Mouse (Mus musculus): ENCODE results near the gene Sh2d2a. TPM values are rescaled to one million over a fixed set of nuclear protein-coding genes. Genes with fewer than 3 reads are reported as not detected.

Gene Sh2d2a
- 0.41 TPM for polyA plus RNA-seq (2014; fragmentation: Illumina TruSeq; extraction: RNeasy Lipid Tissue Mini Kit (QIAGEN cat#74804); ENCODE audit: low replicate concordance)

GRCm38 (mm10) chr3:87846650-87847110 is at the start of gene Sh2d2a:
Gene Sh2d2a, plus strand, starts transcription at chr3:87846755.

DNA sequence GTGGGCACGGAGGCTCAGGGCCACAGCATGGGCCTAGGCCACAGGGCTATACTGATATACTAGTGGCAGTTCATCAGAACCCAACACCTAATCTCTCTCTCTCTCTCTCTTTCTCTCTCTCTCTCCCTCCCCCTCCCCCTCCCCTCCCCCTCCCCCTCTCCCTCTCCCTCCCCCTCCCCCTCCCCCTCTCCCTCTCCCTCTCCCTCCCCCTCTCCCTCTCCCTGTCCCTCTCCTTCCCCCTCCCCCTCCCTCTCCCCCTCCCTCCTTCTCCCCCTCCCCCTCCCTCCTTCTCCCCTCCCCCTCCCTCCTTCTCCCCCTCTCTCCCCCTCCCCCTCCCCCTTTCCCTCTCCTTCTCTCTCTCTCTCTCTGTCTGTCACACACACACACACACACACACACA is 22.3 kb upstream of the Sh2d2a start, which contains the start of gene Pear1:
Pear1 (minus strand) TSS at position 101 of the 400 bp plus-strand sequence.

DNA sequence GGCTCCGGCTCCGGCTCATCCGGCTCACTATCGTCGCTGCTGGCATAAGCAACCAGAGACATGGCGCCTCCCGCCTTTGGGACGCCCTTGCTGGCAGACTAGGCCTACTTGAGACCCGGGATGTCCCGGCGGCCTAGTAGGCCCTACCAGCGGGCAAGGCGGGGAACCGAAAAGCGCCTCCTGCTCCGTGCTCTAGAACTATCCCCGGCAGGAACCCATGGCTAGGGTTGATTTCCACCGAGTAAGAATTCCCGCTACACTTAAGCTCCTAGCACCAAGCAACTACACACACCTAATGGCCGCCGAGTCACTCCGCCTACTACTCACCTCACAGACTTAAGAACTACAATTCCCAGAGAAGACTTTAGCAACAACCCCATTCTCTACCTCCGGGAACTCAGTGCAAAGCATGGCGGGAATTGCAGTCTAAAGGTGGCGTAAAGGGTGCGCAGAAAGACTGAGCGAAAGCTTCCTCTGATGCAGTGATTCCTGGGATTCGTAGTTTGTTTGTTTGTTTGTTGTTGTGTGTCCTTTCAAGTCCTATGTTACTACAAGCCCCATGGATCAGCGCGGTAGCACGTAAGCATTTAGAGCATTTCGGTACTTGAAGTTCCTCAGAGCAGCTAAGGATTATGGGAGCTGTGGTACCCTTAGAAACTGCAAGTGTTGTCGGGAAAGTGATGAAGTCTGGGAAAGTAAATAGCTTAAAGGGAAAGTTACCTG is 38.9 kb downstream of the Sh2d2a start, which contains the start of gene Prcc:
Prcc (minus strand) TSS at position 328 of the 723 bp plus-strand sequence.

Other genes starting within 250 kb of the Sh2d2a start
- 18.1 TPM for gene Arhgef11, start 229.2 kb upstream of the Sh2d2a start, polyA plus RNA-seq (2014; fragmentation: Illumina TruSeq; extraction: RNeasy Lipid Tissue Mini Kit (QIAGEN cat#74804); ENCODE audit: low replicate concordance)
- not detected for gene Lrrc71, start 98.1 kb upstream of the Sh2d2a start, polyA plus RNA-seq (2014; fragmentation: Illumina TruSeq; extraction: RNeasy Lipid Tissue Mini Kit (QIAGEN cat#74804); ENCODE audit: low replicate concordance)
- gene Ntrk1, start 51.6 kb upstream of the Sh2d2a start, polyA plus RNA-seq (2014; fragmentation: Illumina TruSeq; extraction: RNeasy Lipid Tissue Mini Kit (QIAGEN cat#74804); ENCODE audit: low replicate concordance), result not detected
- gene Insrr, start 49.8 kb upstream of the Sh2d2a start, polyA plus RNA-seq (2014; fragmentation: Illumina TruSeq; extraction: RNeasy Lipid Tissue Mini Kit (QIAGEN cat#74804); ENCODE audit: low replicate concordance), result not detected
- 0.26 TPM for gene Pear1, start 22.4 kb upstream of the Sh2d2a start, polyA plus RNA-seq (2014; fragmentation: Illumina TruSeq; extraction: RNeasy Lipid Tissue Mini Kit (QIAGEN cat#74804); ENCODE audit: low replicate concordance)
- 1.0 TPM for gene Prcc, start 38.9 kb downstream of the Sh2d2a start, polyA plus RNA-seq (2014; fragmentation: Illumina TruSeq; extraction: RNeasy Lipid Tissue Mini Kit (QIAGEN cat#74804); ENCODE audit: low replicate concordance)
- gene Hdgf, start 59.6 kb downstream of the Sh2d2a start, polyA plus RNA-seq (2014; fragmentation: Illumina TruSeq; extraction: RNeasy Lipid Tissue Mini Kit (QIAGEN cat#74804); ENCODE audit: low replicate concordance), result 96.9 TPM
- 154 TPM for gene Mrpl24, start 72.8 kb downstream of the Sh2d2a start, polyA plus RNA-seq (2014; fragmentation: Illumina TruSeq; extraction: RNeasy Lipid Tissue Mini Kit (QIAGEN cat#74804); ENCODE audit: low replicate concordance)
- gene Isg20l2, start 83.6 kb downstream of the Sh2d2a start, polyA plus RNA-seq (2014; fragmentation: Illumina TruSeq; extraction: RNeasy Lipid Tissue Mini Kit (QIAGEN cat#74804); ENCODE audit: low replicate concordance), result 19.9 TPM
- 5.8 TPM for gene Rrnad1, start 84.0 kb downstream of the Sh2d2a start, polyA plus RNA-seq (2014; fragmentation: Illumina TruSeq; extraction: RNeasy Lipid Tissue Mini Kit (QIAGEN cat#74804); ENCODE audit: low replicate concordance)
- gene Crabp2, start 101.9 kb downstream of the Sh2d2a start, polyA plus RNA-seq (2014; fragmentation: Illumina TruSeq; extraction: RNeasy Lipid Tissue Mini Kit (QIAGEN cat#74804); ENCODE audit: low replicate concordance), result not detected
- gene Nes, start 124.3 kb downstream of the Sh2d2a start, polyA plus RNA-seq (2014; fragmentation: Illumina TruSeq; extraction: RNeasy Lipid Tissue Mini Kit (QIAGEN cat#74804); ENCODE audit: low replicate concordance), result 2.1 TPM
- gene Bcan, start 153.5 kb downstream of the Sh2d2a start, polyA plus RNA-seq (2014; fragmentation: Illumina TruSeq; extraction: RNeasy Lipid Tissue Mini Kit (QIAGEN cat#74804); ENCODE audit: low replicate concordance), result not detected
- gene Hapln2, start 180.8 kb downstream of the Sh2d2a start, polyA plus RNA-seq (2014; fragmentation: Illumina TruSeq; extraction: RNeasy Lipid Tissue Mini Kit (QIAGEN cat#74804); ENCODE audit: low replicate concordance), result not detected
- gene Gpatch4, start 196.4 kb downstream of the Sh2d2a start, polyA plus RNA-seq (2014; fragmentation: Illumina TruSeq; extraction: RNeasy Lipid Tissue Mini Kit (QIAGEN cat#74804); ENCODE audit: low replicate concordance), result 3.5 TPM
- 6.2 TPM for gene Naxe, start 211.7 kb downstream of the Sh2d2a start, polyA plus RNA-seq (2014; fragmentation: Illumina TruSeq; extraction: RNeasy Lipid Tissue Mini Kit (QIAGEN cat#74804); ENCODE audit: low replicate concordance)
- gene Ttc24, start 231.5 kb downstream of the Sh2d2a start, polyA plus RNA-seq (2014; fragmentation: Illumina TruSeq; extraction: RNeasy Lipid Tissue Mini Kit (QIAGEN cat#74804); ENCODE audit: low replicate concordance), result not detected
- gene Iqgap3, start 235.2 kb downstream of the Sh2d2a start, polyA plus RNA-seq (2014; fragmentation: Illumina TruSeq; extraction: RNeasy Lipid Tissue Mini Kit (QIAGEN cat#74804); ENCODE audit: low replicate concordance), result 0.85 TPM

All from small intestine, adult 10 weeks (tissue).